Mouse (Mus musculus): ENCODE data around the gene H2-M11.

The H2-M11 gene

DNA sequence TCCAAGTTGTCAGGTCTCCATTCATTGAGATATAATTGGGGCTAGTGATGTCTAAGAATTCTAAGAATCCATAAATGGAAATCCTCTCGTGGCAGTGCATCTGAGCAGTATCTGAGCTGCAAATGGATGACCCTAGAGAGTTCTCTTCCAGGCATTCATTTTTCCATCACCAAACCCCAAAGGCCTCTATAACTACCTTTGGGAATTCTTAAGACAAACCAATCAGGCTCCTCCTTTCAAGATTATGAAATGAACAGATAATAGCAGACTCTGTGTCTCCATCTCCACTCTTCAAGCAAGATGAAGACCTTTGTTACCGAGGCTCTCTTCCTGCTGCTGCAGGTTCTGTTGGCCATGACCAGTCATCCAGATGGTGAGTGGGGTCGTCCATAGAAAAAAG is at the start of gene H2-M11:
H2-M11 (plus strand) TSS at position 301 of the 400 bp plus-strand sequence.
- DNase-seq (ENCODE audit: low spot score), result no peak

DNA sequence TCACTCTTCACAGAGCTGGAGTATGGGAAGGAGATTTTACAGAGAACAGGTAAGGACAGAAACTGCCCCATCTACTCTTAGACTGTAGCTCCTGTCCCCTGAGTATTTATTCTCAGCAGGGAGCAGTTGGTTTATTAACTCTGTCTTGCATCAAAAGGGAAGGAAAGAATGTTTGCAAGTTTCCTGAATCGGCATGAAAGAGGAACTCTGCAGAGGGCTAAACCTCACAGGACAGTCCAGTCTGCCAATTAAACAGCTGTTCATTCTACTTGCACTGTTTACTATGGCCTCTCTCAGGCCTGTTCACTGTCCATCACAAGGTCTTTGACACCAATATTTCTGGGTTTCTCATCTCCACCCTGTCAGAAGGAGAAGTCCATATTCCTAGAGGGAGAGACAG is 46.4 kb upstream of the H2-M11 start:
- DNase-seq (ENCODE audit: low spot score), result no peak

DNA sequence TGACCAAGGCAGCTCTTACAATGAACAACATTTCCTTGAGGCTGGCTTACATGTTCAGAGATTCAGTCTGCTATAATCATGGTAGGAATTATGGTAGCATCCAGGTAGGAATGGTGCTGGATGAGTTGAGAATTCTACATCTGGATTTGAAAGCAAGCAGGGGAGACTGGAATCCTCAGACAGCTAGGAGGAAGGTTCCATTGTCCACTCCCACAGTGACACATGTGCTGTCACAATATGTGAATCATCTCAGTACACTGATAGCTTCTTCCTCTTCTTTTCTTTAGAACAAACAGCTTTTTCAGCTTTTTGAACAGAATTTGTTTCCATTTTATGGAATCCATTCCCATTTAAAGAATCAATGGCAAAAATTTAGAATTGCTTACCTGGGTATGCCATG is 43.0 kb upstream of the H2-M11 start:
- DNase-seq (ENCODE audit: low spot score), result no peak
